Mouse (Mus musculus): ENCODE results near the gene Wnt5a. TPM values are rescaled to one million over a fixed set of nuclear protein-coding genes. Genes with fewer than 3 reads are reported as not detected.

Wnt5a gene
- total RNA-seq (2021), result 10 to 100 TPM; 20.4 to 22.3 TPM
- long read RNA-seq, experiment 1, full-length matches to known transcripts, result 7 of 13 reads
- long read RNA-seq, experiment 1, partial matches to known transcripts, result 4 of 13 reads
- long read RNA-seq, experiment 1, other reads (novel, unspliced or antisense), result 2 of 13 reads
- long read RNA-seq, experiment 2, full-length matches to known transcripts, result 9 of 10 reads
- long read RNA-seq, experiment 2, partial matches to known transcripts, result 0 of 10 reads
- long read RNA-seq, experiment 2, other reads (novel, unspliced or antisense), result 1 of 10 reads

DNA sequence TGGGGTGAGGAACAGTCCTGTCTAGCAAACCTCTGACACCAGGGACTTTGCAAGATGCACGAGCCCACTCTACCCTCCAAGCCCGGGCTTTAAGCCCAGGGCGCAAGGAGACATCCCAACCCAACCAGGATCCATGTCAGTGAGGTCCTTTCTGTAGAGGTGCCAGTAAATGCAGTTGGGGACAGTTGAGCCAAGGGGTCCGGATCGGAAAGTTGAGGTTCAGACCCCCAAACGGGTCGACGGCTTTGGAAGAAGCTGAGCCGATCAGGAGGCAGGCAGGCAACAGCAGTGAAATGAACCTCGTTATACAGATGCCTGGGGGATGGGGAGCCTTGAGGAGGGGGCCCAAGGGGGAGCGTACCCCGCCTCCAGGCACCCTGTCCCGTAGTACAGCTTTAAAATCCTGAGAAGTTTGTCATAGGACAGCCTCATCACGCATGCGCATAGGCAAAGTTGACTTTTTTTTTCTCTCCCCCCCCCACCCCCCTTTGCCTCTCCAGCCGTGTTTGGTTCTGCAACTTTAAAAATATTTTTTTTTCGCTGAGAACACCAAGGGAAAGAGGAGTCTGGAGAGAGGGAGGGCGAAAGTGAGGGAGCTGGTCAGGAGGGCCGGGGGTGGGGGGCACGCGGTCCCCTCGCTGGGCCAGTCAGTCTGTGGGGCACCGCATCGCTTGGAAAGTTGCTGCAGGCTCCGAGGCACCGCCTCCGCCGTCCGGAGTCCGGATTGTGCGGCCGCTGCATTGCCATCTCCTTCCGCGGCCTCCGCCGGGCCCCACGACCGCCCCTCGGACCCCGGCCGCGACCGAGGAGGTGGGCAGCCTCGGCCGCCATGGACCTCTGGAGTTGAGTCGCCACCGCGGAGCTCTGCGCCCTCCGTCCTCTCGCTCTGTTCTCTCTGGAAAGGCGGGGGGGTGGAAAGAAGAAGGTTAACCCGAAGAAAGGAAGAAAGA, at the start of gene Wnt5a:
Gene Wnt5a (plus strand): TSS at position 650 of the 950 bp plus-strand sequence.
- DNase-seq (ENCODE audit: low spot score in 2 of 2), result peak; percentile 44 to 63

DNA sequence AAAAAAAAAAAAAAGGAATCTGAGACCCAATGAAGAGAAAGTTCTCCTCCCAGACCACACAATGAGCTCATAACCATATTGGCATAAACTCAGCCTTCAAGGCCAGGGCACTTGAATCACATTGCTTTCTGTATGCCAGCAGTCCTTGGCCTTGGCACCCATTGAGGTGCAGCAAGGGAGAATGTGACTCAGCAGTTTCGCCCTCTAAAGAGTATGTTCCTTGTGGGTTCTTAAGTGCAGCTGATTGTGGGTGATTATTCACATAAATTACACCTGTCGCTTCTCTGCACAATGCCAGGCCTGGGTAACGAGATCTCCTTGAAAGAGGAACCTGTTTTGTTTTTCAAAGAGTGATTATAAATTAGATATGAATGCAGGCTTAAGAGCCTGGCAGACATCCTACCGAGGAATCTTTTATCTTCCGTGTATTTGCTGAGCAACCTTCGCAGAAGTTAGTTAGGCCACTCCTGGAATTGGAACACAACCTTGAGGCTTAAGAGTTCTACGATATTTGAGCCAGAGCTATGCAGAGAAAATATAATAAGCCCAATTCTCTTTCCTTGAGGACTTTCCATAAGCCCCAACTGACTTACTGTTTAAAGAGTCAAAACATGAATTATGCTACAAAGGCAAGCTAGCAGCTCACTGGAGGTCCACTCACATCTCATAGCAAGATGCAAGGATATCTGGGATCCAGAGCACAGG, 48.0 kb upstream of the Wnt5a start:
- no peak for DNase-seq (ENCODE audit: low spot score in 2 of 2)

DNA sequence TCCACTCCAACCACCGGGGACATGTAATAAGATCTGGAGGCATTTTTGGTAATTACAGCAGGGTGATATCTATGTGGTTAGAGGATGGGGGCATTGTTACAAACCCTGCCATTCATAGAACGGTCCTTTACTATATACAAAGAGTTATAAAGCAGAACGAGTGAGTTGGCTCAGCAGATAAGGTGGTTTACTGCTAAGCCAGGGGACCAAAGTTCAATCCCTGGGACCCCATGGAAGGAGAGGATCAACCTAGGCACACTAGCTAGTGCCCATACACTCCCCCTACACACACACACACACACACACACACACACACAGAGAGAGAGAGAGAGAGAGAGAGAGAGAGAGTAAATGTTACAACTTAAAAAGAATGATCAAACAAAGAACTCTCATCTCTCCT, 47.1 kb upstream of the Wnt5a start:
- no peak for DNase-seq (ENCODE audit: low spot score in 2 of 2)

DNA sequence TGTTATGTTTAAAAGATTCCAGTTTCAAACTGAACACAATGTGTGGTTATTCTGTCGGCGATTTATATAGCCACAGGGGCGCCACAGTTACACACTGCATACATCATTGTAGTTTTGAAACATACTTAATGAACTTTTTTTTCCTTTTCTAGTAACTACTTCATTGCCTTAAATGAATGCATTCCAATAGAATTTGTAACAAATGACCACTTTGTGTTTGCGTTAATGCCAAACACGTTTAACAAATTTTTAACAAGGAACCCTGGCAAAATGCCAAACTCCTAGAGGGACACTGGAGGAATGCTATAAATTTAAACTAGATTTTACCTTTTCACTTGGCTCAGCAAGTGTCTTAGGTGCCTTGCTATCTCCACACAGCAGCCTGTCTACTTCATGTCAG, 36.6 kb upstream of the Wnt5a start:
- no peak for DNase-seq (ENCODE audit: low spot score in 2 of 2)

DNA sequence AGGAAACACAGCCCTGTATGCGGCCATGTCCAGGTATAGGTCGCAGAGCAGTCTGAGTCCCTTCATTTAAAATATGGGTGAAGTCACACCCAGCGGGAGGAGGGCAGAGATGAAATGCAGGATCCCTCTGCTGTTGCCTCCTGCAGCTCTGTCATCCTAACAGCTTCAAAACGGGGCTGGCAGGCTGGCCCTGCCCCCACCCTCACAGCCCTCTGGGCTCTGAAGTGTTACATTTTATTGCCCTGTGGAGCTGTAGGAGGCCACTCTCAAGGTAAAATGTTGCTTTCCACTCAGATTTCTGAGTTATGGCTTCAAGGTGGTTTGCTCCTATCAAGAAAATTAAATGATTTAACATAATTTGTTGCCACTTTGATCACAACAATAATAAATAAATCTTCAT, 34.9 kb upstream of the Wnt5a start:
- DNase-seq (ENCODE audit: low spot score in 2 of 2), result no peak

DNA sequence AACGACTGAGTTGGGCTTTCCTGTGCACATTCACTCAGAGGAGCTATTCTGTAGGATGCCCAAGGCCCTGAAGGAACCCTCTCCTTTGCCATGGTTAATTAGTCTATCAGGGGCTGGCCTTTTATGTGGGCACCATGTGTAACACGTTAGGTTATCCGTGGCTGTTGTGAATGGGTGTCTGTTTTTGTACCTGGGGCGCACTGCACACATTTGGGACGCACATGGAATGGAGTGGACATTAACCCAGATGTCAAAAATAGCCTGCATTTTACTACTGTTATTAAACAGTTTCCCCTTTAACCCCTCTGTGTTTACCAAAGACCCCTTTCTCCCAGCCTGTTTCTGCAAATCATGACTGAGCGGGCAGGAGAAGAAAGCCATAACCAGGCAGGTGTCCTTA, 34.3 kb upstream of the Wnt5a start:
- DNase-seq (ENCODE audit: low spot score in 2 of 2), result no peak

DNA sequence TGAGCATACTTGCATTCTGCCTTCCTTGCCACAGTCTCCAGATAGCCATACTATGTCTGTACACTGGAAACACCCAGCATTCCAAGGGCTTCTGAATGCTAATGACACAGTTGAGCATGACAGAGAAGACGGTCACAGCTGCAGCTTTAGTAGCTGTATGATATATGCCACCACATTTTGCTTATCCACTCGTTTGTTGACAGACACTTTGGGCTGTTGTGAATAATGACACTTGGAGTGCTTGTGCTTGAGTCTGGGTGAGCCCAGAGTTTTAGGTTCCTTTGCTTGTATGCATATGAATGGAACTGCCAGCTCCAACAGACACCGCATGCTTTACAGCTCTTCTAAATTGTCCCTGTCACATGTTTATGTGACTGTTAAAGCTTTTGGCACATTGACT, 29.5 kb upstream of the Wnt5a start:
- no peak for DNase-seq (ENCODE audit: low spot score in 2 of 2)

DNA sequence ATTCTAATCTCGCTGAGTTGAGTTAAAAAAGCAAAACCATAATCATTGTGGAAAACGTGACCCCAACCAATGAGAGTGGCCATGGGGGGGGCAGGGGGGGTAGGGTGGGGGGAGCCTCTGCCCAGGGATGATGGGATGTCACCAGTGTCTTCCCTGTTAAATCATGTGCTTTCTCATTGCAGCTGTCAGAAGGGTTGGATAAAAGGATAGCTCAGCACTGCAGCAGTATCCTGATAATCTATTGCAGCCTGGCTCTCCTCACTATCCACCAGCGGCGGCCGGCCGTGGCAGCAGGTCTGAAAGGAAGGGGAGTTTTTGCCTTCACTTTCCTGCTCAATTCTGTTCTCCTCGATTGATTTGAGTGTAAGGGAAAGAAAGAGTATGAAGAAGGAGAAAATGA, 29.1 kb upstream of the Wnt5a start:
- no peak for DNase-seq (ENCODE audit: low spot score in 2 of 2)

DNA sequence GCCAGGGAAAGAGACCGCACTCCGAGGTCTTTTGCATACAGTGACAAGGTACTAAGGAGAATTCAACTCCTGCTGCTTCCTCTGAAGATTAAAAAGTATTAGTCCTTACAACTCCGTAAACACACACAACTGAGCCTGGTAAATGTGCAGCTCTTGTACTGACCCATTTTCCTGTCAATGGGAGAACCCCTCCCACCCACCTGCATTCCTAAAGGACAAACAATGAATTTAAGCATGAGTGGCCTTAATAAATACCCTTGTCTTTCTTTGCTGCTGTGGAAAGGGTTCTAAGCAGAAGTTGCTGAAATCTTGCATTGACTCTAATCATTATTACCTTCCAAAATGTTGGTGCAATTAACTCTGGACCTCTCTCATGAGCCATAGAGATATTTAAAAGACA, 27.8 kb upstream of the Wnt5a start:
- DNase-seq (ENCODE audit: low spot score in 2 of 2), result no peak

DNA sequence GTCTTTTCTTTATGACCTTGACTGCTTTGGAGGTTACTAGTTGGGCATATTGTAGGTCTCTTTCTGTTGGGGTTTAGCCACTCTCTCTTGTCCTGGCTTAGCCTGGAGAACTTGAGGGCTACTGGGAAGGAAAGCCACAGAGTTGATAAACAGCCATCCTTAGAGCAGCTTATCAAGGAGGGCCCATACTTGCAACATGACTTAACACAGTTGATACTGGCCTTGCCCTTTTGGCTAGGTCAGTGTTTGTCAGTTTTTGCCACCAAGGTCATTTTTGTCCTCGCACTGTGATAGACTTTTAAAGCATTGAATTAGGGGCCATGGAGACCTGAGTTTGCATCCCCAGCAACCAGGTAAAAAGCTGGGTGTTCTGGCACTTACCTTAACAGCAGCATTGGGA, 23.7 kb upstream of the Wnt5a start:
- DNase-seq (ENCODE audit: low spot score in 2 of 2), result no peak

DNA sequence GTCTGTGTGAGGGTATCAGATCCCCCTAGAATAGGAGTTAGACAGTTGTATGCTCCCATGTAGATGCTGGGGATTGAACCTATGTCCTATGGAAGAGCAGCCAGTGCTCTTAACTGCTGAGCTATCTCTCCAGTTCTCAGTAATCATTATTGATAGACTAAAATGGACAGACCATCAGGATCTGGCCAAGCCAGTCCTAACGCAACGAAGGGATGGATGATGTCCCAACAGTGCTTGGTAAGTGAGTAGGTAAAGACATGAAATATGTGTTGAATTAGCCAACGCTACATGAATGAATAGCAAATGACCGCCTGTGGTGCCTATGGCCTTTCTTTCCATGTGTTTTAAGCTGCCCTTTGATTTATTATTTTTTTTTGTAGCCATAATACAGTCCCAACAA, 10.7 kb upstream of the Wnt5a start:
- no peak for DNase-seq (ENCODE audit: low spot score in 2 of 2)

DNA sequence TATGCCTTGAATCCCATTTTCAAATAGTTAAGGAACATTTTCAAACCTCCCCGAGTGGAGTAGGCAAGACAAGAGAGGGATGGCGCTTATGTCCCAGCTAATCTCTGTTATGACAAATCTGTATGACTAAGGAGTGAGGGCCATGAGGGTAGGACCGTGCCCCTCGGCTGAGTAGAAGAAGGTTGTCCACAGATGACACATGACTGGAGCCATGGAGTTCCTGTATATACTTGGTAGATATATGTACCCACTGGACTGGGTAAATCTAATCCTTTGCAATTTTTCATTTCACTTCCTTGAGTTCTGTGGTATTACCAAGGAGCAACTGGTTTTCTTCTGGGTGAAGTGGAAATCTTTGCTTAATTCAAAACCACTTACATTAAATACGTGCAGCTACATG, 10.3 kb upstream of the Wnt5a start:
- no peak for DNase-seq (ENCODE audit: low spot score in 2 of 2)

DNA sequence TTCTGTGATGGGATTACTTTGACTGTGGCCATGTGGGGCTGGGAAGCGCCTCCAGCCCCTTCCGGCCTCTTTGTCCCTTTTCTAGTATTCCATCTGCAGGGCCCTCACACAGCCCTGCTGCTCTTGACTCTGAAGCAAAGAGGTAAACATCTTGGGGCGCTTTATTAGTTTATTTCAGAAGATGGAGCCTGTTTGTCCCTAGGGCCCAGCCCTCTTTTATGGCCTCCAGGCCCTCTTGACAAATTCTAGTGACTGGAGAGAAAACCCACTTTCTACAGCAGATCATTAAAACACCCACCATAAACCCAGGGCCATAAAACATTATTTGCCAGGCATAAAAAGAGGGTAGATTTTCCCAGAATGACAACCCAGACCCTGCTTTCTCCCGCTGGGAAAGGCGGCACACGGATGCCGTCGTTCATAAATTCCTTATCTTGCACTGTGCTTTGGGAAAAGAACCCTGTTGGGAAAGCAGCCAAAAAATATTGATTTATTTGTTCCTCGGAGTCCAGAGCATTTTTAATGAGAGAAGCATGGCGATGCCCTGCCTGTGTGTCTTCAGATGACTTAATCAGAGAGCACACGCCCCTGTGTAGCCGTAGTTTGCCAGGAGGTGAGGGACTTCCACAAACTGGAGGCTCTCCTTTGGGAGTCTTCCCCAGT, 3.2 kb upstream of the Wnt5a start:
- no peak for DNase-seq (ENCODE audit: low spot score in 2 of 2)

DNA sequence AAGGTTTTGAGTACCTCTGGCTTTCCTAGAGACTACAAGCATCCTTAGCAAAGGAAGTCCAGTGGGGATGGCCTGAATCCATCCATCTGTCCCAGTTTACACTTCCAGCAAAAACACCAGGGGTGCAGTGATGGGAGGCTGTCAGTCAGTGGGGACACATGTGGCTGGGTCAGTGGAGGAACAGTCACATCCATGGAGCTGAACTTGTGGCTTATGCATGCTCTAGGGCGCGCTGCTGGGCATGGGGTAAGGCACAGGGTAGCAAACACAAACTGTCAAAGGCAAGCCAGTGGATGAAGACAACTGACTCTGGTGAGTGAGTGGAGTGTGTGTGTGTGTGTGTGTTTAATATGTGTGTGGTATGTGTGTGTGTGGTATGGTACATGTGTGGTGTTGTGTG, 1.3 kb upstream of the Wnt5a start:
- DNase-seq (ENCODE audit: low spot score in 2 of 2), result no peak

DNA sequence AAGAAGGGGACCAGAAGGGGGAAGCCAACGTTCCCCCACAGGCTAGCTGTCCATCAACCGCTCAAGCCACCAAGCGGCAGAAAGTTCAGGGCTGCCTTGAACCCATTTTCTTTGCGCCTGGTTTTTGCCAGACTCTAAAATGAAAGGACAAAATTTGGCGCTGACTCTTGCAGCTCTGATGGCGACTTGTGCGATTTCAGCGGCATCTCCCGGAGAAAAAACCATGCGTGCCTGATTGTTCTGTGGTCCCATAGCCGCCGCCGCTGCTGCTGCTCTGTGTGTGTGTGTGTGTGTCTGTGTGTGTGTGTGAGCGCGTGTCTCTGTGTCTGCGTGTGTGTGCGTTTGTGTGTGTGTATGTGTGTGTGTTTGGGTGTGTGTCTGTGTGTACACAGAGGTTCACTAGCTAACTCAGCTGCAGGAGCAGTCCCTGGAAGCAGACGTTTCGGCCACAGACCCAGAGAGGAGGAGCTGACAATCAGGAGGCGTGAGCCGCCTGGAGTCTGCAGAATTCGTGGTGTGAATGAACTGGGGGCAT, 568 bp downstream of the Wnt5a start:
- DNase-seq (ENCODE audit: low spot score in 2 of 2), result peak in 1 of 2 experiments; percentile 60

DNA sequence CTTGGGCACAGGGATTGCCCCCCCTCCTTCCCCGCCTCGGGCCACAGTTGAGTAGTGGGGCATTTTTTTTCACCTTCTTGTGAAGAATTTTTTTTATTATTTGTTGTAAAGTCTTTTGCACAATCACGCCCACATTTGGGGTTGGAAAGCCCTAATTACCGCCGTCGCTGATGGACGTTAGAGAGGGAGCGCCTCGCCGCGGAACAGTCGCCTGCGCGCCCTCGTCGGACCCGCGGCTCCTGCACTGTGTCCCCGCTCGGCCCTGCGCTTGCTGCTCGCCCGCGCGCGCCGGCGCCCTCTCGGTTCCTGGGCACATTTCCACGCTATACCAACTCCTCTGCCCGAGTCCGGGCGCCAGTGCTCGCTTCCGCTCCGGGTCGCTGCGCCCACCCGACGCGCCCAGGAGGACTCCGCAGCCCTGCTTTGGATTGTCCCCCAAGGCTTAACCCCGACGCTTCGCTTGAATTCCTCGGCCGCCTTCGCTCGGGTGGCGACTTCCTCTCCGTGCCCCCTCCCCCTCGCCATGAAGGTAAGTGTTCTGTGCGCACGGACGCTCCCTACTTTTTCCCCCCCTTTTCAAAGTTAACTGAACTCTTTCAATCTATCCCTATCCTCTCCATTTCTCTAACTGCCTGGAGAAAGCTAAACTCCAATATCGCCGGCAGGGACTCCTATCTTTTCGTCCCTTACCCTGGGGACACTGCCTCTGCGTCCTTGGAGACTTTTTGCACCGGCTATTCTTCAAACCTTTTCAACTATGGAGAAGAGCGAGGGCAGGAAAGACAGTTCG, 1.2 kb downstream of the Wnt5a start:
- peak in 1 of 2 experiments; percentile 43 for DNase-seq (ENCODE audit: low spot score in 2 of 2)

DNA sequence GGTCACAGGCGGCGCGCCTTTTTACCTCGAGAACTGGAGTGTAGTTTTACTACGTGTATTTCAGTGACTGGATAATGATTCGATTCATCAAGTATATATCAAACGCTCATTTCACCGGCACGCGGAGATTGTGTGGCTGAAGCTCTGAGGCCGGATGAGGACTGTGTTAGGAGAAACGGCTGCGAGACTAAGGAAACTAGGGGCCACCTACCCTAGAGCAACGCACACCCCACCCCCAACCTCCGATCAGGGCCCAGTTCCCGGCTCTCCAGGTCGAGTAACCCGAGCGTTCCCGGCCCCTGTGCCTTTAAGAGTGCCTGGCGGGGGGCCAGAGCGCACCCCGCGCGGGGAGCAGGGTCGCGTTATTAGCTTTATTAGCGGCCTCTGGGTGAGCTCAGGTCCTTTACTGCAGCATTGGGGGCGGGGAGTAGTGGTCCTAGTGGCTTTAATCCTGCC, 1.9 kb downstream of the Wnt5a start:
- DNase-seq (ENCODE audit: low spot score in 2 of 2), result peak; percentile 32 to 64

DNA sequence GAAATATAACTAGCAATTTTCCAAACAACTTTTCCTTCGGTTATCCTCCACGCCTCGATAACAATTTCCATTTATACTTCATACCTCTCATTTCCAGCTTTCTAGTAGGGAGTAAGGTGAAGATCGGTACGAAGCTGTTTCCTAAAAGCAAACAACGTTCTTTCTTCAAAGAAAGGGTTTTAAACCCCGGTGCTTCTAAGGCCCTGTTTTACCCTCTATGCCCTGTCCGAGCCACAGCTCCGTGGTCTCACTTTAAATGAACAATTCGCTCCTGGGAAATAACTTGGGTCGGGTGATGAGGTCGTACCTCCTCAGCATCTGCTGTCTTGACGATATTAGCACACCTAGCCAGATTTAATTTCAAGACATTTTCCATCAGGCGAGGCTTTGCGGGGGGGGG, 2.5 kb downstream of the Wnt5a start:
- no peak for DNase-seq (ENCODE audit: low spot score in 2 of 2)

DNA sequence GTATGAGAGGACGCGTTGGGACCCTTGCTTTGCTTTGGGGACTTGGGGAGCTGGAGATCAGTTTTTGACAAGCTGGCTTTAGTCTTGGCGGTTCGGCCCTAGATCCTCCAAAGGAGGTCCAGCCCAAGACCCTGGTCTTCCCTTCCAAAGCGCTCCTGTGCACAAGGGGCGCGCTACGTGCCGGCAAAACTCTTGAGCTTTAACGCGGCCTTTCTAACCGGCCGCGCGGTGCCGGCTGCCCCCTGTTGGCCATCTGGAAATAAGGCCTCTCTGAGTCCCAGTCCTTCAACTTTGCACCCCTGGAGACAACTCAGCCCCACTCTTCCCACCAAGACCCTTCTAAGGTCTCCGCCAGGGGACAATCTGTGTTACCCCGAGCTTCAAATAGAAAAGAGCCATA, 2.9 kb downstream of the Wnt5a start:
- DNase-seq (ENCODE audit: low spot score in 2 of 2), result peak; percentile 48 to 73

Measured in gastrocnemius, postnatal 4 days (tissue).